Mouse (Mus musculus): Measurements from ENCODE around the gene Slc38a11.

Slc38a11 gene

DNA sequence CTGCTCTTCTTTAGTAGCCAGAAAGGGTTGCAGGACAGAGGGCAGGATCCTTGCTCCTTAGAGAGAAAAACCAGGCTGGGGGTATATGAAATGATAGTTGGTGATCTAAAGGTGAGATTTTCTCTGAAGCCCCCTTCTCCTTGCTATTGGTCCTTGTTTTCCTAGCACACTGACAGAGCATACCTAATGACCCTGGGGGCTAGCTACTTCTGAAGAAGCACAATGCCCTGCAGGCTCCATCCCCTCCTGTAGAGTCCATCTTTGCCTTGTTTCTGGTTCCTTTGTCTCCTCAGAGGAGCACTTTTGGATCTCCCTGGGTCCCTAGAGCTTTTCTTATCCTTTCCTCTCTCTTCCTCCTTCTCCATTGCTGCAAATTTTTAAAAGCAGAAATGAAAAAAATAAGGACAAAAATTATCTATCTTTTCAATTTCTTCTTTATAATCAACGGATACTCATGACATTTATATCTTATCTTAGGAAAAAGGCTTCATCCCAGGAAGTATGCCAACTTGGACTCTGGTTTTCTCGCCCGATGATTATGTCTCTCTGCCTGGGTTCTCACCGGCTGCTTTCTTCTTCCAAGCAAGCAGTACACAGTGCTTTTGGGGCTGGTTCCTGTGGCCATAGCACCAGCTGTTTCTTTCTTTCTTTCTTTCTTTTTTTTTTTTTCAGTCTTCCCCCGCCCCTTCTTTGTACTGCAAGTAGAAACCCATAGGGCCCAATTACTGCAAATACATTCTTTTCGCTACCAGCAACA is 41.7 kb downstream of the Slc38a11 start:
- DNase-seq, result no peak

DNA sequence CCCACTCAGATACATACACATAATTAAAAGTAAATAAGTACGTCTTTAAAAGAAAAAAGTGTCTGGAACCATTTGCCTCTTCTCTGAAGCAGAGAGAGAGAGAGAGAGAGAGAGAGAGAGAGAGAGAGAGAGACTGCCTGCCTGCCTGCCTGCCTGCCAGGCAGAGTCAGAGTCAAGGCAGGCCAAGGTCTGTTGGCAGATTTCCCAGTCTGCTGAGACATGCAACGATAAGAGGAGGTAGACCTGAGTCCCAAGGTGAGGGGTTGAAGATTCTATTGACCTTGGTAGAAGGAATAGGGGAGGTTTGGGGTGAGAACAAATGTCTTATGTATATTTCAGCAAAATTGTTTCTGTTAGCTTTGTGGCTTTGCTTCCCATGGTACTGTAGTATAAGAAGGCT is 42.9 kb downstream of the Slc38a11 start:
- DNase-seq, result no peak

DNA sequence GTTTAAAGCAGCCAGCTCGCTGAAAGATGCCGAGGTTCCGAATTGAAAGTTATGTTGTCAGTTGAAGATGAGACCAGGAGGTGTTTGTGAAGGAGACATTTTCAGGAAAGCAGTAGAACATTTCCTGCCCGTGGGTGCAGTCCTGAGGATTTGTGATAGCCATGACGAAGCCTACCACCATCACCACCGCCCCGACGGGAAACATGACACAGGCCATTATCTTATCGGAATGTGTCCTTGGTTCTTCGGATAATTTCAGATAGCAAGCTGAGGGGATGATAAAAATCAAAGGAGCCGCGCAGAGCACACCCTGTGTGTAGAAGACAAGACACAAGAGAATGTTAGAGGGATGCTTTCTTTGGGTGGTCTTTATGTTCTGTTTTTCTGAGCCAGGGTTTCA is 47.1 kb downstream of the Slc38a11 start:
- DNase-seq, result no peak

DNA sequence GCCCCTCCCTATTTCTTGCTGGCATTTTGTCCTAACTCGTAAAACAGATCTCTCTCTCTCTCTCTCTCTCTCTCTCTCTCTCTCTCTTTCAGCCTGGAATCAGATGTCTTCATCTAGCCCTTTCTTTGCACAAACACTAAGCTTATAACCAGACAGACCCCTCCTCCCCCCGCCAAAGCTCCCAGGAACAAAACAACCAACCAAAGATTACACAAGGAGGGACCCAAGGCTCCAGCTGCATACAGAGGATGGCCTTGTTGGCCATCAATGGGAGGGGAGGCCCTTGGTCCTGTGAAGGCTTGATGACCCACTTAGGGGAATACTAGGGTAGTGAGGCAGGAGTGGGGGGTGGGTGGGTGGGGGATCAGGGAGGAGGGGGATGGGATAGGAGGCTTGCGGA is 52.6 kb downstream of the Slc38a11 start:
- DNase-seq, result no peak

DNA sequence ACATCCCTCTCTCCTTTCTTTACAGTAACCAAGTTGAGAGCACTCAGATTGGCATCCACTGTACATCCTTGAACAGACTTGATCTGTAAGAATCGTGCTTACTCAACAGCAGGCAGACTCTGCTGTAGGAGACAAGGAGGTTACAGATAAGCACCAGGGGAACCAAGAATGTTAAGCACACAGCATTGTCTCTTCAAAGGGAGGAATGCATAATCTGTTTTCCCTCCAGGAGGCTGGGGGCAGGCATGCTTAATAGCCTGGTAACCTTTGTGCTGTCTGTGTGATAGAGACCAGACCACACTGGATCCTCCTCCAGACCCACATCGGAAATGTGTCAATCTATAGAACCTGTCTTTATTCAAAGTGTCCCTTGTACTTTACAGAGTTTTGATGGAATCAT is 67.3 kb downstream of the Slc38a11 start:
- DNase-seq, result no peak

DNA sequence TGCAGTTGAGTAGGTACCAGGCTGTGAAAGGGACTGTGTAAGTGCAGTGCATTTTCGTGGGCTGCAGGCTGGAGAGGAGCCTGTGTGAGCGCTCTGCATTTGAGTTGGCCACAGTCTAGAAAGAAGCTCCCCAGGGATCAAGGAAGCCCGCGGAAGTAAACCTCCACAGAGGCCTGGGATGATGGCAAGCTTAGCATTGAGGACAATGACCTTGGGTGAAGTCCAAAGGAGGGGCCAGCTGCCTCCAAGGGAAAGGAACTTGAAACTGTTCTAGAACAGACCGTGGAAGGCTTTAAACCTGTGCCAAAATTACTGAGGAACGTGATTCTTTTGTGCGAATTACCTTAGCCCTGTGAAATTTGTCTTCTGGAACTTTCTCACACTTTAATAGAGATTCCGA is 69.7 kb downstream of the Slc38a11 start:
- DNase-seq, result no peak

DNA sequence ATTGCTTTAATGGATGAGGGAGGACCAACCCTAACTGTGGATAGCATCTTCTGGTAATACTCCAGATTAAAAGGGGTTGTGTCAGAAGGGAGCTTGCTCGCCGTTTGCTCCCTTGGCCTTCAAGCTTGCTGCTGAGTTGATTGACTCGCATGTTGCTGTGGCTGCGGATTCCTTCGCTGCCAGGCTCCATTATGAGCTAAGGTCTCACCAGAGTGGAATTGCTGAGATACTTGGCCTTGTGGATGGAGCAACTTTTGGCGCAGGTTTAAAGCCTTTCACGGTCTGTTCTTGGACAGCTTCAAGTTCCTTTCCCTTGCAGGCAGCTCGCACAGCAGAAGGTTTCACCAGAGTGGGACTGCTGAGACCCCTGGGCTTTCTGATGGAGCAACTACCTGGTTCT is 70.4 kb downstream of the Slc38a11 start:
- DNase-seq, result no peak

DNA sequence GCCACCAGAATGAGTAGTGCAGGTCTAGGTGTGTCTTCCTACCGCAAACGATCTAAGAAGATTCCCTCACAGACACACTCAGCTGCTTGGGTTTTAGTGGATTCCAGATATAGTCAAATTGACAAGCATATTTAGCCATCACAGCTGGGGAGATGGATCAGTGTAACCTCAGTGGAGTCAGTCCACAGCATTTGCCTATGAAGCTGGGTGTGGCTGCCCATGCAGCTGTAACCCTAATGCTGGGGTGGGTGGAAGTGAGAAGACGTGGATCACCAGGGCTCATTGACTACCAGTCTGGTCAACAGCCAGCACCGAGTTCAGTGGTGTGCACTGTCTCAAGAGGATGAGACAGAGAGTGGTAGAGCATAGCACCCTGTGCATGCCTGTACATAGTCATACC is 74.1 kb downstream of the Slc38a11 start:
- no peak for DNase-seq

DNA sequence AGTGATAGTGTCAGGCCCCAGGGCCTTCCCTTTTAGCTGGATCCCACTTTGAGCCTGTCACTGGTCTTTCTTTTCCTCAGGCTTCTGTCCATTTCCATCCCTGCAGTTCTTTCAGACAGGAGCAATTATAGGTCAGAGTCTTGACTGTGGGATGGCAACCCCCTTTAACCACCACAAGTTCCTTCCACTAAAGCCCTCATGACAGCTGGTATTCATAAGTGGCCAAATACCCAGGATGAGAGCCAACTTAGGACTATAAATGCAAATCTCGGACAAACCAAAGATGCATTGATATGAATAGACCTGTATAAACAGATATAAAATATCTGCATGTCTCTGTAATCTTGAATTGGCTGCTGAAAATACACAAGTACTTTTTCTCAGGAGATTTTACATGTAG is 75.1 kb downstream of the Slc38a11 start:
- no peak for DNase-seq

DNA sequence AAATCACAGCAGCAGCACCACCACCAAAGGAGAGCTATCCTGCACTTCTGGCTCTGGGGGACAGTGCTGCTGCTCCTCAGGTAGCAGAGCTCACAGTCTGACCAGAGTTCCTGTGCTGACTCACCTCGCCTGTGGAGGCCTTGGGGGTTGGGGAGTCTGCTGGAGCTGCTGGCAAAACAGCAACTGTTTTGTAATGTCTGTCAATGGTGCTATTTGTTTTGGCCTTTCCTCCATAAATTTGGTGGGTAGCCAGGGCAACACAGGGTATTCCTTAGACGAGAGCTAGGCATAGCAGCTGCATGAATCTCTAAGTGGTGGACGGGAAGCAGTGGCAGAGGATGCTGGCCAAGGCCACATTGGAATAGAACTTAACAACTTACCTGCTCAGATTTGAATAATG is 78.5 kb downstream of the Slc38a11 start:
- DNase-seq, result no peak

DNA sequence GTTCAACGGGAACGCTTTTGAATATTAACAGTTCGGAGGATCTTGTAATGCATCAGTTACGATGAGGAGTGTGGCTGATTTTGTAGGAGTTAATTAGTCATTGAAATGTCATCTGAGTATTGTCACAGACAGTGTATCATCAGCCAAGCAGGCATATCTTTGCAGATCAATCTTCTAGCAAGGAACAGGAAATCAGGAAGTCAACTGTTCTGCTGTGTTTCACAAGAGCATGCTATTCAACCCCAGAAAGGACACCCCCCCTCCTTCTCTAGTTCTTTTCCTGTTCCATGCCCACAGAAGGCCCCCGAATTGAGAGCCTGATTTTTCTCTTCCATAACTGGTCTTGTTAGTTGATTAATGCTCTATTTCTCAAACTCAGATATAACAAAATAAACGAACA is 80.9 kb downstream of the Slc38a11 start:
- no peak for DNase-seq

DNA sequence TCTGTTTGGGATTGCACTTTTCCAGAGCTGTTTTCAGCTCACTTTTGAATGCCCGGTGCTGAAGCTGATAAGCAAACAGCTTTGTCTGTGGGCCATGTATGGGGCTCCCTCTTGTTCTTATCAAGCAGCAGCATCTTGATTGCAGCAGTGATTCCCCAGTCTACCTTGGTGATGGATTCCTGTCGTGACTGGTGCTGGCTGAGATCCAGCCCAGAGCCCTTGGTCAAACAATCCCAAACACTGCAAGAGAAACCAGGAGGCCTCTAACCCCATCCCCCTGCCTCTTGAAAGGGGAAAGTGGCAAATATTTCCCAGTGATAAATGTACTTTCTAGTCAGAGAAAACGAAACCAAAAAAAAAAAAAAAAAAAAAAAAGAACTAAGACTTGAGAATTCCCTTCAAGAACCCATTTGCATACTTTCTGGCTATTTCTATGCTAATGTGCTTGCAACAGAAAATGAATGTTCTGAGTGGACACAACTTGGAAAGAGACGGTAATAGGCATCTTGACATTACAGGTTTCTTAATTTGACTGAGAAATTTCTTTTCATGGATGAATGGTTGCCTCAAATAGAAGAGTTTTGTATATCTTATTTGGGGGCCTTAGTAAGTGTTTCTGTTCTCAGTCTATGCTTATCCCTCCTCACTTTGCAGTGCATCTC is 84.7 kb downstream of the Slc38a11 start:
- DNase-seq, result no peak

DNA sequence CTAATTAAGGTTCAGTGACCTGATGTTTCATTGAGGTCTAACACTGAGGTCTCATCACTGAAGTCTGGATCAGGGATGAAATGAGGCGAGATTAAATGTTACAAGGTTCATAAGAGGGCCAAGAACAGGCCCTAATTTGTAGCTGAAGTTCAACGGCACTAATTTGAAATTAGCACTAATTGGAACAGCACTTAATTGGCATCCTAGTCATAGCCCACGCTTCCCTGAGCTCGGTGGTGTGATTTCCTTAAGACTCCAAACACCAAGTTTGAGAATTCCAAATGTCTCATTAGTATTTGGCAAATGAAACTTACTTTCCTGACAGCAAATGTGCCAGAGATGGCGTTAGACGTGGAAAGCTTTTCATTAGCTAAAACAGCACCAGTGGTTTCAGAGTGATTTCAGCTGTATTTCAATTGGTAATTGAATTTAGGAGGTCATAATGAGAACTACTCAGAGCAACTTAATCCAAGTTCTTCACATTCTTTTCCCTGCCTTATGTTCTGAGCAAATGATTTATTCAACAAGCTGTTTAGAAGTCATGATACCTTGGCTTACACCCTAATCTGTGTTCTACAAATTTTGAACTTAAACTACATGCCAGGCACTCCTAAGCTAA is 88.3 kb downstream of the Slc38a11 start:
- DNase-seq, result no peak

DNA sequence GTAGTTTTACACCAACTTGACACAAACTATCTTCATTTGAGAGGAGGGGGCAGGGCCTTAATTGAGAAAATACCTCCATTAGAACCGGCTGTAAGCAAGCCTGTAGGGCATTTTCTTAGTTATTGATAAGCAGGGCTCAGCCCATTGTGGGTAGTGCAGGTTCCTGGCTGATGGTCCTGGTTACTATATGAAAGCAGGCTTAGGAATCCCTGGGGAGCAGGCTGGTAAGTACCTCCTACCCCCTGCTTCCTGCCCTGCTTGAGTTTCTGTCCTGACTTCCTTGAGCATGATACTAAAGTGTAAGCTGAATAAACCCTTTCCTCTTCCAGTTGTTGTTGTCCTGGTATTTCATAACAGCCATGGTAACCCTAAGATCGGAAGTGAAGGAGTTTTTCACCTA is 89.9 kb downstream of the Slc38a11 start:
- DNase-seq, result no peak

DNA sequence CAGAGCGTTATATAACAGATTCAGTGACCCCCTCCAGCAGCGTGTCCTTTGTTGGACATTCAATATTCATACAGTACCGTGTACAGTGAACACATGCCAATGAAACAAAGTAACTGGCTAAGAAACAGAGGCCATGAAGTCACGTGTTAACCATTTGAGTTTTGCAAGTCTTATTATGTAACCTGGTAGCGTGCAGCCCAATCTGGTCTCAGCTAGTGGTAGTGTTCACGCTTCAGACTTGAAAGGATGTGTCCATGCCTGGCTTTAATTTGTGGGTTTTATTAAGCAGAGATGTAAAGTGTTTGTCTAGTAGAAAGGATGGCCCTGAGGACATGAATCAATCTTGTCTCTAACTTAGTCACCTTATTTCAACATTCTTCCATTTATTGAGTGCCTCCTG is 95.1 kb downstream of the Slc38a11 start:
- no peak for DNase-seq

DNA sequence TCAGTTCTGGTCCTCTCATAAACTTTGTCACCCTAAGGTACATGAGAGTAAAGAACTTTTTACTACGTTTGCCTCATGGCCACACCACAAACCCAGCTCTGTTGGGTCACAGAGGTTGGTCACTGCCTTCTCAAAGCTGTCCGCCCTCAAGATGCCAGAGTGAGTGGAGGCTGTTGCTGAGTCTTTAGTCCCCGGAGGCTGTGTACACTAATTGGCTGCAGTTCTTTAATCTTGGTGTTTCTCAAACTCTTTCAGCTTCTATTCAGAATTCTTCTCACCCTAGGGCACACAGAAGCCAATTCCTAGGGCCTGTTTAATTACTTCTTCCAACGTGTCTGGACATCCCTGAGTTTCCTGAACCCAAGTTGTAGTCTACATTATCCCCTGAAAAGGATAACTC is 96.0 kb downstream of the Slc38a11 start:
- DNase-seq, result no peak

DNA sequence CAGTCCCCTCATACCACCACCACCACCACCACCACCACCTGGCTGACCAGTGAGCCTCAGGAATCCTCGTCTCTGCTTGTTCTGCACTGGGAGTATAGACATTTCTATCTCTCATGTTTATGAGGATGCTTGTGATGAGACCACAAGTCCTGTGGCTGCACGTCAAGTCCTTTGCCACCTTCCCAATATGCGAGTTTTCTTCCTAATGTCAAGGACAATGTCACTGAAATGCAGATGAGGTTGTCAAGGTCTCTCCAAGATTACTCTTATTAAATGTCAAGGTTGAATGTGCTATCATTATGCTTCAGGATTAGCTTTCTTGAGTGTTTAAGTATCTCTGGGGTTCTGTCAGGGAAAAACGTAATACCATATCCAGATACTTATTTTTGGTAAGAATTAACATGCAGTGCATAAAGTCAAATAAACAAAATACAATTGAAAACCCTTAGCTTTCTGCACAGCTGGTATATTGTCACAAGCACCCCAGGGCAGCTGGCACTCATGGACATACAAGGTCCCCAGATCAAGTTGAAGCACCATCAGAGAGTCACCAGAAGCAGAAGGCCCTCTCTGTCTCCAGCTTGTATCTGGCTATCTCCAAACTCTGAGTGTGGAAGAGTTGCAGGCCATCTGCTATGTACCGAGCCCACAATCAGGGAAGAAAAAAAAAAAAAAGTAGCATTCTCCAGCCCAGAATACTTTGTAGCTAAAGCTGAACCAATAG is 97.1 kb downstream of the Slc38a11 start:
- no peak for DNase-seq

Data from embryo, embryonic 11 days (tissue).